Mouse (Mus musculus) testis, adult 2 months (tissue): ENCODE data around the gene Camta2.

ENCODE experiments used
- CTCF ChIP-seq: fragments of 200-500 bp; IDR thresholded peaks from 2 replicates; pipeline ENCODE4 v1.5.1; 2012; ENCODE audit warnings: low read depth, mild to moderate bottlenecking, inconsistent platforms, low read length, moderate library complexity; ENCODE audit not compliant: control insufficient read depth, insufficient read depth, insufficient replicate concordance
- POLR2A ChIP-seq: fragments of 200-500 bp; IDR thresholded peaks from 2 replicates; pipeline ENCODE4 v1.6.1; 2012; ENCODE audit warnings: low read depth, mild to moderate bottlenecking, inconsistent platforms, low read length, moderate library complexity; ENCODE audit not compliant: control insufficient read depth

- TF ChIP-seq CTCF, result no peak
- no peak for TF ChIP-seq POLR2A
These were observed 17.4 kb downstream of the Camta2 start for GRCm38 (mm10) chr11:70670483-70670882.
